Mouse (Mus musculus) hindbrain, embryonic 10.5 days (tissue): ENCODE measurements around the gene Rfpl4. TPM values are rescaled to one million over a fixed set of nuclear protein-coding genes. Genes with fewer than 3 reads are reported as not detected.
"Not testable (repeated sequence)": the region's sequence is repeated elsewhere in the genome, so short reads cannot be mapped to it uniquely, and the experiment has no call there.

Source experiments
- DNase-seq: peaks from one replicate; pipeline ENCODE4 v3.0.0-alpha.2; 2017; ENCODE audit warnings: low spot score
- H3K27ac ChIP-seq: fragments of 300-500 bp; sonication (generic); 2 replicates; pipeline ENCODE4 v1.5.1; 2016; ENCODE audit warnings: mild to moderate bottlenecking, moderate library complexity
- H3K27me3 ChIP-seq: fragments of 300-500 bp; sonication (generic); 2 replicates; pipeline ENCODE4 v1.6.1; 2016; ENCODE audit warnings: mild to moderate bottlenecking; ENCODE audit not compliant: poor library complexity, insufficient read depth, severe bottlenecking
- H3K36me3 ChIP-seq: fragments of 300-500 bp; sonication (generic); 2 replicates; pipeline ENCODE4 v1.6.1; 2016; ENCODE audit warnings: mild to moderate bottlenecking, moderate library complexity
- H3K4me1 ChIP-seq: fragments of 300-500 bp; sonication (generic); replicated peaks from 2 replicates; pipeline ENCODE4 v1.6.1; 2016; ENCODE audit warnings: mild to moderate bottlenecking
- H3K4me3 ChIP-seq: fragments of 300-500 bp; sonication (generic); 2 replicates; pipeline ENCODE4 v1.5.1; 2016; ENCODE audit warnings: mild to moderate bottlenecking, moderate library complexity
- H3K9me3 ChIP-seq: fragments of 300-500 bp; sonication (generic); 2 replicates; pipeline ENCODE4 v1.6.1; 2016; ENCODE audit warnings: mild to moderate bottlenecking, moderate library complexity
- WGBS: fragments of 180-500 bp; shearing (Covaris S2); methylation state at CpG from one replicate; pipeline ENCODE4 v1.1.7; 2016; 5-methylcytosine and 5-hydroxymethylcytosine counted together
- polyA plus RNA-seq: library from polyadenylated mRNA; unstranded; fragments of >200 nt; fragmentation: Nextera tagmentation; extraction: Ambion mirVana; gene quantifications from 2 replicates; pipeline ENCODE4 v1.2.1, GENCODE M21; 2016

The Rfpl4 gene
- polyA plus RNA-seq, 1 experiment from 2014 or later = not detected

DNA sequence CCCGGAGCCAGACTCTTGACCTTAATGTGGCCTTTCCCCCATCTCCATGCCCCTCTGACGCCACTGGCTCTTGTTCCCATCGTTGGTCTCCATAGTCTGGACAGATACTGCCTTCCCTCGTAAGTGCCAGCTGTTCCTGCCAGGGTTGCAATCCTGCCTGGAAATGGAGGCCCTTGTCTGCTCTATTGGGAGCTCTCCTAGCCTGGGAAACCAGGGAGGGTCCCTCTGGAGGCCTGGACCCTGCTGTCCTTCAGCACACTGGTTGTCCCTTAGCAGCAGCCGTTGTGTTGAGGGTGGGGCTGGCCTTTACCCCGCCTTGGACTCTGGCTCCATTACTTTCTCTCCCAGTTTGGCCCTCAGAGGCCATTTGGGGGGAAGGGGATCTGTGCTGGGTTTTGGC, 24.4 kb downstream of the Rfpl4 start:
- Histone ChIP-seq H3K36me3 (peaks cover 97% of the 10 kb centered on the region), H3K27me3 (no peaks in the 10 kb centered on the region), H3K9me3 (0 out of 2 replicates have a peak, but pooled peaks cover 3% of the 10 kb centered on the region), H3K4me1 (no peaks in the 10 kb centered on the region), H3K4me3 (no peak overlapping the region), H3K27ac (no peak overlapping the region)
- 80% methylated on average over 6 of the region's 6 CpGs for WGBS
- DNase-seq = no peak

DNA sequence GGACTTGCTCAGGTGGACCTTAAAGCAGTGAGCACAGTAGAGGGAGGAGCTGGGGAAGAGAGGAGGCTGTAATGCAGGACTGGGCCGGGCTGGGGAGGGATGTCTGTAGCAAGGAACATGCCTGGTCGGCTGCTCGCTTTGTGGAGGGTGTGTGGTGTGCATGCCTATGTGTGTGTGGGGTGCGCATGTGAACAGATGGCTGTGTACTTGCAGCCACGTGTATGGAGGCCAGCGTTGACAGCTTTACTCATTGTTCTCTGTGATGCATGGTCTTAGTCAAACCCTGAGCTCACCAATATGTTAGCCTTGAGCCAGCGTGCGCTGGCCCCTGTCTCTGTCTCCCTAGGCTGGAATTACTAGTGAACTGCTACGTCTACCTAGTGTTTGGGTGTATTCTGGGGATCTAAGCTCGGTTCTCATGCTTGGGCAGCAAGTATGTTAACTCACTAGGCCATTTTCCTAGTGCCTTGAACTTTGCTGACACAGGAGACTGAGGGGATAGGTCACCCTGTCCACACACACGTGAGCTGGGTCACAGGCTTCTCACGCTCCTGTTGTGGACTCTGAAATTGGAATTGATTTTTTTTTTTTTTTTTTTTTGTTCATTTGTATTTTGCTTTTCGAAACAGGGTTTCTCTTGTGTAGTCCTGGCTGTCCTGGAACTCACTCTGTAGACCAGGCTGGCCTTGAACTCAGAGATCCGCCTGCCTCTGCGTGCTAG, 25.6 kb downstream of the Rfpl4 start:
- 93% methylated on average over 15 of the region's 15 CpGs for WGBS
- no peak for DNase-seq
- Histone ChIP-seq H3K27ac (no peak overlapping the region), H3K9me3 (0 out of 2 replicates have a peak, but pooled peaks cover 3% of the 10 kb centered on the region), H3K4me1 (no peaks in the 10 kb centered on the region), H3K27me3 (no peaks in the 10 kb centered on the region), H3K4me3 (no peak overlapping the region), H3K36me3 (peaks cover 96% of the 10 kb centered on the region)

DNA sequence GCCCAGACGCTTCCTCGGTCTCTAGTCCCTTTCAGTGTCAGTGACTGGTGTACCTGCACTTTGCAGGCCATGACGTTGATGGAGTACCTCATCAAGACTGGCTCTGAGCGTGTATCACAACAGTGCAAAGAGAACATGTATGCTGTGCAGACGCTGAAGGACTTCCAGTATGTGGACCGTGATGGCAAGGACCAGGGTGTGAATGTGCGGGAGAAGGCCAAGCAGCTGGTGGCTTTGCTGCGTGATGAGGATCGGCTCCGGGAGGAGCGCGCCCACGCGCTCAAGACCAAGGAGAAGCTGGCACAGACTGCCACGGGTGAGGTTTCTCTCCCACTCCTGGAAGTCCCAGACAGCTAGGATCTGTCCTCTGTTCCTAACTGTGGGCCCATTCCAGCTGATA, 26.9 kb downstream of the Rfpl4 start:
- Histone ChIP-seq H3K36me3 (peaks cover 96% of the 10 kb centered on the region), H3K27ac (no peak overlapping the region), H3K27me3 (no peaks in the 10 kb centered on the region), H3K4me3 (no peak overlapping the region), H3K4me1 (no peaks in the 10 kb centered on the region), H3K9me3 (0 out of 2 replicates have a peak, but pooled peaks cover 1% of the 10 kb centered on the region)
- no peak for DNase-seq
- WGBS = 94% methylated on average over 15 of the region's 15 CpGs

DNA sequence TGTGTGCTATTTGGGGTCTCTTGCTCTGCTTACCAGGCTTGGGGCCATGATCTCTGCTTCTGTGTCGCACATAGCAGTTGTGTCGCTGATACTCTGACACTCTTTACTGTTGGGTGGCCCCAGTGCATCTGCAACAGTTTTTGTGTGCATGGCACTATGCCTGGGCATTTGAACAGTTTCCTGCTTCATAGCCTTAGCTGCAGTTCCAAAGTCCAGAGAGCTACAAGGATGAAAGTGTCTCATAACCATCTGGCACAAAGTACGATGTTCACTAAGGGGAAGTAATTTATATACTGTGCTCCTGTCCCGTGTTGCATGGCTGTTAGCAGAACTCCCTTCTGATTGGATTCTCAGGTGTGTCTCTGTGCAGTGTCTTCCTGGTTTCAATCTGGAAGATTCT, 28.9 kb downstream of the Rfpl4 start:
- DNase-seq = no peak
- H3K9me3 ChIP-seq = no peaks in the 10 kb centered on the region
- WGBS = 93% methylated on average over 4 of the region's 4 CpGs
- H3K36me3 ChIP-seq = peaks cover 96% of the 10 kb centered on the region
- H3K4me3 ChIP-seq = no peak overlapping the region
- no peaks in the 10 kb centered on the region for H3K27me3 ChIP-seq
- H3K4me1 ChIP-seq = no peaks in the 10 kb centered on the region
- H3K27ac ChIP-seq = no peak overlapping the region

DNA sequence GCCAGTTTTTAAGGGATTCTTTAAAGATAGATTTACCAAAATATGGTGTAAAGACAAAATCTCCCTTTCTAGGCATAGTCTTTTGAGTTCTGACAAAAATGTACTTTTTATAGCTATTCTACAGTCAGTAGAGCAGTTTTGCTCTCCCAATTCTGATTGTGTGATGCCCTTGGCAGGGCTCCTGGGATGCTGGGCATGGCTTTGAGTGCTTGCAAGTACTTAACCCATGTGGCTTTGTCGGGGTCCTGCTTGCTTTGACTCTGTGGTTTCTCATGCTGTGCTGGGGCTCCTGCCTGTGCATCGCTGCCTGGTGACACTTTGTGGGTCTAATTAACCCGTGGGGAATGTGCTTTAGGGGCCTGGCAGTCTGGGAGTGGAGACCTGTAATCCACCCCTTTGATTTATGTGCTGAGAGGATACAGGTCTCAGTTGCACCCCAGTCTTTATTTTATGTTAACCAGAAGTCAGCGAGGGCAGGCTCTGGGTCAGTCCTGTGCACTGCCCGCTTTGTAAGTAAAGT, 29.8 kb downstream of the Rfpl4 start:
- DNase-seq = no peak
- Histone ChIP-seq H3K27me3 (no peaks in the 10 kb centered on the region), H3K4me3 (no peak overlapping the region), H3K36me3 (peaks cover 94% of the 10 kb centered on the region), H3K9me3 (no peaks in the 10 kb centered on the region), H3K27ac (no peak overlapping the region), H3K4me1 (peaks cover 2% of the 10 kb centered on the region)
- 82% methylated on average over 5 of the region's 5 CpGs for WGBS

DNA sequence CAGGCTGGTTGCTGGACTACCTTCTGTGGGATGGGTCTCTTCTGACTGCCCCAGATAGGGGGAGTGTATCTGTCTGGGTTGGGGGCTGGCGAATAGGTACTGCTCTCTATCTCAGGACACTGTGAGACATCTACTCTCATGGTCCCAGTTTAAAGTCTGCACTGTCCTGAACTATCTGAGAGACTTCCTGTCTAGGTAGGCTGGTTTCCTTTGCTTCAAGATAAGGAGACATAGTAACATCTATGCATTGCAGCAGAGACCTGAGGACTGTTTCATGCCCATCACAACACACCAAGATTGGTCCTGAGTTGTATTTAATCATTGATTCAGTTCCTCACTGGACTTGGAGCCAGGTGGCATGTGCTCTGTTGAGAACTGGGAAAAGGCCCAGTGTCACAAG, 31.2 kb downstream of the Rfpl4 start:
- Histone ChIP-seq H3K4me1 (peaks cover 16% of the 10 kb centered on the region), H3K27ac (no peak overlapping the region), H3K36me3 (peaks cover 82% of the 10 kb centered on the region), H3K9me3 (no peaks in the 10 kb centered on the region), H3K4me3 (no peak overlapping the region), H3K27me3 (no peaks in the 10 kb centered on the region)
- 82% methylated on average over 1 of the region's 1 CpGs for WGBS
- DNase-seq = no peak

DNA sequence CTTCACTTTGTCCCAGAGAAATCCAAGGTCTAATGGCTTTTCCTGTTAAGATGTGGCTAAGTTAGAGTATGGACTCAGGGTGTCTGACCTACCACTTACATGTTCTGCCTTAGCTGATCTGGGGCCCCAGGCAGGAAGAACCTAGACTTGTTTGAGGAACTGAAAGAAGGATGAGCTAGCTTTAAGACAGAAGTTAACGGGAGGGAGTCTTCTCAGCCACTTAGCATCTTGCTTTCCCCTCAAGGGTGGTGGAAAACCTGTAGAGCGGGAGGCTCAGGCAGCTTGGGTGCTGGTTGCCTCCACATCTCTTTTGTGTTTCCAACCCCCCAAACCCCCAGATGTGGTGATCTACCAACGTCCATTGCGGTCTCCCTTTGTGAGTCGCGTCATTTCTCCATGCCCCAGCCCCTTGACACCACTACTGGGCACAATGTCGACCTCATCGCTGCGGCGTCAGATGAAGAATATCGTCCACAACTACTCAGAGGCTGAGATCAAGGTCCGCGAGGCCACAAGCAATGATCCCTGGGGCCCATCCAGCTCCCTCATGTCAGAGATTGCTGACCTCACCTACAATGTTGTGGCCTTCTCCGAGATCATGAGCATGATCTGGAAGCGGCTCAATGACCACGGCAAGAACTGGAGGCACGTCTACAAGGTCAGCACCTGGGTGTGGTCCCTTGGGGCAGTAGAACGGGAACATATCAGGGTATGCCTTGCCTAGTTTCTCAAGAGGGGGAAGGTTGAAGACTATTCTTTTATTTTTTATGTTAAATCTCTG, 33.2 kb downstream of the Rfpl4 start:
- Histone ChIP-seq H3K4me3 (no peak overlapping the region), H3K27ac (no peak overlapping the region), H3K27me3 (no peaks in the 10 kb centered on the region), H3K9me3 (no peaks in the 10 kb centered on the region), H3K4me1 (peaks cover 18% of the 10 kb centered on the region), H3K36me3 (peaks cover 72% of the 10 kb centered on the region)
- 94% methylated on average over 18 of the region's 18 CpGs for WGBS
- no peak for DNase-seq

DNA sequence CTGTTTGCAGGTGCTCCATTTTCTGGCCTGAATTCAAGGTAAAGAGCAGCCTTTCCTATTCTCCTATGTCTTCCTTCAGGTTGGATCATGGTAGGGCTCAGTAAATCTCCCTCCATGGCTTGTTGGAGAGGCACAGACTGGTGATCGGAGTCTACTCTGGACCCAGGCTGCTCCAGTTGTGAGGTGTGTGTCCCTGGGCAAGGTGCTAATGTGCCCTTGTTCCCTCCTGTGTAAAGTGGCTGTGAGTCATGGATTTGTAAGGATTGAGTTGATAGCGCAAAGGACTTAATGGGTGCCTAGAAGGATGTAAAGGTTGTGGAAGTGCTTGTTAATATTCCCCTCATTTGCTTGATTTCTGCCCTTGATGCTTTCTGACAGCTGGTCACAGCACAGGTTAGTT, 34.8 kb downstream of the Rfpl4 start:
- no peak for DNase-seq
- no peaks in the 10 kb centered on the region for H3K9me3 ChIP-seq
- no peak overlapping the region for H3K27ac ChIP-seq
- peaks cover 18% of the 10 kb centered on the region for H3K4me1 ChIP-seq
- no peaks in the 10 kb centered on the region for H3K27me3 ChIP-seq
- H3K36me3 ChIP-seq = peaks cover 73% of the 10 kb centered on the region
- 97% methylated on average over 2 of the region's 2 CpGs for WGBS
- H3K4me3 ChIP-seq = no peak overlapping the region; the same call in none of the 2 replicates

DNA sequence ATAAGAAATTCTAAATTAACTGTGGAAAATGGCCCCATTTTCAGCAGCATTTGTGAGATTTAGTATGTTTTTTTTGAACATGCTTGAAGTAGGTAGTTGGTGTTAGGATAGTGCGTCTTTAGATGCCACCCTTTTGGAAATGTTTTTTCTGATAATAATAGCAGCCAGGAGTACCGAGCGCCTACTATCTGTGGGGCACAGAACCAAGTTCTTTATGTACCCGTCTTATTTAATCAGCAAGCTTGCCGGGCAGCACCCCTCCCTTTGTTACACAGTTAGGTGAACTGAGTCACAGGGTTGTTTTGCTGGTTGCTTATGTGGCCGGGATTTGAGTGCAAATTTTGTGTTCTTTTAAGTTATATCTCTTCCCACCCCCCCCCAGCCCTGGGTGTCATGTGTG, 35.5 kb downstream of the Rfpl4 start:
- H3K4me3 ChIP-seq = peak overlapping the region; percentile 96
- H3K27me3 ChIP-seq = no peaks in the 10 kb centered on the region
- H3K27ac ChIP-seq = 0 out of 2 replicates have a peak overlapping the region, but pooled peaks have one; percentile 96
- DNase-seq = no peak
- 79% methylated on average over 6 of the region's 6 CpGs for WGBS
- H3K4me1 ChIP-seq = peaks cover 18% of the 10 kb centered on the region
- H3K36me3 ChIP-seq = peaks cover 74% of the 10 kb centered on the region
- no peaks in the 10 kb centered on the region for H3K9me3 ChIP-seq

DNA sequence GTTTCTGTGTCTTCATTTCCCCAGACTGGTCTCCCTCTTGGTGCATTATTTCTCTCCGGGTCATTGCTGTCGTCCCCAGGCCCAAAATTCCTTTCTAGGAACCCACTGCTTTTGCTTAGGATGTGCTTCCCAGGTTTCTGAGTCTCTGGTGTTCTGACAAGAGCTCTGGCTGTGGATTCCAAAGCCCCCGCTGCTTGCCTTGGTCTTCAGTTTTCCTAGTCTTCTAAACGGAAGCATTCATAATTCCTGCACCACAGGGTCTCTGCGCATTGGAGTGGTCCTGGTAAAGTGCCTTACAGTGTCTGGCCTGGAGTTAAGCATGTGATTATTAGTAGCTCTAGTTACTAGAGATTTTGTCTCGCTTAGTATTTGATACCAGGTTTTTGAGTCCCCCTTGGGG, 35.9 kb downstream of the Rfpl4 start:
- peak; percentile 14 for DNase-seq
- peaks cover 73% of the 10 kb centered on the region for H3K36me3 ChIP-seq

DNA sequence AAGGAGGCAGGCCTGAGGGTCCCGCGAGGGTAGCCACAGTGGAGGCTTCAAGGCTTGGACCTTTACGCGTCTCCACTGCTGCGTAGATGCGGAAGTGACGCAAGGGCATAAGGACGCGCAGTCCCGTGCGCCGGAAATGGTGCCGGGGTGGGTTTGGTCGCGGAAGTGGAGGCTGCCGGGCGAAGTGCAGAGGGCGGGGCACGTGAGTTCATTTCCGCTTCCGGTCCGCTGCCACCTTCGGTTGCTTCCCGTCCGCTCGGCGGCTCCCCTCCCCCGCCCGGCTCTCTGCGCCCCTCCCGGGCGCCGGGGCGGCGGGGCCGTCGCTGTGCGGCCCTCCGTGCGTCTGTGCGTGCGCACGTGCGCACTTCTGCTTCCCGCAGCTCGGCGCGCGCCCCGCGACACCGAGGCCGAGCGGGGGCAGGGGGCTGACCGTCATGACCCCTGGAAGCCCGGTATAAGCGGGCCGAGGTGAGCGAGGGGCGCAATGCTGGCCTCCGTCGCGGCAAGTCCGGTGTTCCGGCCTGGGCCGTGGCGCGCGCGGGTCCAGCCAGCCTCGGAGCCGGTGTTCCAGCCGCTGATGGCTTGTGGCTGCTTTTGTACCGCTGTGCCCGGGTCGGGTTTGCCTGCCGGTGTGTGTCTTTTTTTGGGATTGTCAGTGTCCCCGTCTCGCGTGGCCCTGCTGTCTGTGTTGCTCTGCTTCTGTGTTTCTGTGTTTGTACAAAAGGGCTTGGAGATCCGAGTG, 36.6 kb downstream of the Rfpl4 start, which contains the start of gene Epn1:
Epn1 (plus strand) TSS at position 226 of the 742 bp plus-strand sequence.
- under 1% methylated on average over 81 of the region's 81 CpGs for WGBS
- H3K27me3 ChIP-seq = no peaks in the 10 kb centered on the region
- peak within 1 kb of the TSS; percentile 96 for H3K27ac ChIP-seq
- DNase-seq = peak; percentile 95
- peak within 1 kb of the TSS; percentile 96 for H3K4me3 ChIP-seq
- H3K4me1 ChIP-seq = peaks cover 18% of the 10 kb centered on the region
- H3K36me3 ChIP-seq = peaks cover 73% of the 10 kb centered on the region
- no peaks in the 10 kb centered on the region for H3K9me3 ChIP-seq

More for the DNA sequence above, 35.9 kb downstream of the Rfpl4 start:
- Histone ChIP-seq H3K9me3 (no peaks in the 10 kb centered on the region), H3K4me3 (peak overlapping the region; percentile 96), H3K27me3 (no peaks in the 10 kb centered on the region), H3K4me1 (peaks cover 18% of the 10 kb centered on the region), H3K27ac (peak overlapping the region; percentile 96)
- 23% methylated on average over 6 of the region's 6 CpGs for WGBS

DNA sequence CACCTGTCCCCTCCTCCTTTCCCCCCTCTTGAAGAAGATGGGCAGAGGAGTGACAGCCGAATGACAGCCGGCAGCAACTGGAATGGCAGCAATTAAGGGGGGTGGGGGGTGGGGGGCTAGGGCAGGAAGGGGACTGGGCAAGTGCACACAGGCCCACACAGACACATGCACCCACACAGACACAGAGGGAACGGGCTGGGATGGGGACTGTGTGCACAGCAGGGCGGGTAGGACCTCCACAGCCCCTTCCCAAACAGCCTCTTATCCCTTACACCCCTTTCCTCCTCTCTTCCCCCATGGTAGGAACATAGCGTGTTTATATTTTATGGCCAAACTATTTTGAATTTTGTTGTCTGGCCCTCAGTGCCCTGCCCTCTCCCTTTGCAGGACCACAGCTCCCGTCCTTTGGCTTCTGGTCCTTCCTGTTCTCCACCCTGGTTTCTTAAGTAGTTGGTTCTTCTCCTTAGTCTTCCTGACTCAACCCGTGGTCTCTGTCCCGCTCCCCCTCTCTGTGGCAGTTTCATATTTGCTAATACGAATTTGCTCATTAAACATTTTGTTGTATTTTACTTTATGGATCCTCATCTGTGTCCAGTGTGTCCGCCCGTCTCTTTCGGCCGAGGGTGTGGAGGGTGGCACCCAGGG, 37.3 kb downstream of the Rfpl4 start:
- H3K9me3 ChIP-seq, H3K27me3 ChIP-seq, DNase-seq: not testable (repeated sequence)
- Histone ChIP-seq H3K4me3 (peak overlapping the region; percentile 96), H3K27ac (peak overlapping the region; percentile 96), H3K4me1 (peaks cover 18% of the 10 kb centered on the region), H3K36me3 (peaks cover 73% of the 10 kb centered on the region)
- 60% methylated on average over 12 of the region's 13 CpGs for WGBS
